Mouse (Mus musculus) midbrain, embryonic 11.5 days (tissue): ENCODE data around the gene Trpm6. TPM values are rescaled to one million over a fixed set of nuclear protein-coding genes. Genes with fewer than 3 reads are reported as not detected.

Experiments
- ATAC-seq: fragments of 200-750 bp; cut with Nextera tagmentation; 2 replicates; pipeline ENCODE4 v1.8.0; 2017; ENCODE audit warnings: moderate TSS enrichment, moderate library complexity; ENCODE audit not compliant: low FRiP score
- DNase-seq: peaks from one replicate; pipeline ENCODE4 v3.0.0; 2015; ENCODE audit warnings: low spot score; ENCODE audit errors: missing footprints
- H3K27ac ChIP-seq: fragments of 300-500 bp; sonication (generic); 2 replicates; pipeline ENCODE4 v1.5.1; 2014; ENCODE audit warnings: low read depth, low read length
- H3K27me3 ChIP-seq: fragments of 300-500 bp; sonication (generic); 2 replicates; pipeline ENCODE4 v1.6.1; 2014; ENCODE audit warnings: mild to moderate bottlenecking, low read length, moderate library complexity, mixed read lengths; ENCODE audit not compliant: control insufficient read depth, insufficient read depth
- H3K36me3 ChIP-seq: fragments of 300-500 bp; sonication (generic); 2 replicates; pipeline ENCODE4 v1.6.1; 2014; ENCODE audit warnings: mild to moderate bottlenecking, low read length, moderate library complexity, mixed read lengths; ENCODE audit not compliant: control insufficient read depth, insufficient read depth
- H3K4me1 ChIP-seq: fragments of 300-500 bp; sonication (generic); 2 replicates; pipeline ENCODE4 v1.6.1; 2014; ENCODE audit warnings: low read length; ENCODE audit not compliant: control insufficient read depth, insufficient read depth
- H3K4me2 ChIP-seq: fragments of 300-500 bp; sonication (generic); 2 replicates; pipeline ENCODE4 v1.6.1; 2014; ENCODE audit warnings: mild to moderate bottlenecking, moderate library complexity
- H3K4me3 ChIP-seq: fragments of 300-500 bp; sonication (generic); 2 replicates; pipeline ENCODE4 v1.5.1; 2014; ENCODE audit warnings: low read depth, low read length
- H3K9ac ChIP-seq: fragments of 300-500 bp; sonication (generic); 2 replicates; pipeline ENCODE4 v1.6.1; 2014; ENCODE audit warnings: low read length
- H3K9me3 ChIP-seq: fragments of 300-500 bp; sonication (generic); 2 replicates; pipeline ENCODE4 v1.6.1; 2016; ENCODE audit warnings: low read length; ENCODE audit not compliant: control insufficient read depth
- whole genome bisulfite sequencing: fragments of 180-500 bp; shearing (Covaris S2); extraction: QIAGEN DNeasy Blood & Tissue Kit; methylation state at CpG from one replicate; pipeline ENCODE4 v1.1.7; 2014; 5-methylcytosine and 5-hydroxymethylcytosine counted together
- polyA plus RNA-seq: library from polyadenylated mRNA; unstranded; fragments of >200 nt; fragmentation: Nextera tagmentation; extraction: Ambion mirVana; gene quantifications from 2 replicates; pipeline ENCODE4 v1.2.1, GENCODE M21; 2014

Trpm6 gene
- polyA plus RNA-seq, 1 experiment from 2014 or later = 0.59 TPM

GRCm38 (mm10) chr19:18890216-18890615, 140.4 kb downstream of the Trpm6 start:
- Histone ChIP-seq H3K4me1 (peaks cover 9% of the 10 kb centered on the region), H3K36me3 (no peaks in the 10 kb centered on the region), H3K9ac (no peak overlapping the region), H3K4me3 (no peak overlapping the region), H3K27me3 (no peaks in the 10 kb centered on the region), H3K9me3 (no peaks in the 10 kb centered on the region), H3K4me2 (no peak overlapping the region), H3K27ac (no peak overlapping the region)
- 79% methylated on average over 4 of the region's 4 CpGs for WGBS
- peak; percentile 83 for DNase-seq
- peak; percentile 39; the same call in 1 of the 2 replicates for ATAC-seq

DNA sequence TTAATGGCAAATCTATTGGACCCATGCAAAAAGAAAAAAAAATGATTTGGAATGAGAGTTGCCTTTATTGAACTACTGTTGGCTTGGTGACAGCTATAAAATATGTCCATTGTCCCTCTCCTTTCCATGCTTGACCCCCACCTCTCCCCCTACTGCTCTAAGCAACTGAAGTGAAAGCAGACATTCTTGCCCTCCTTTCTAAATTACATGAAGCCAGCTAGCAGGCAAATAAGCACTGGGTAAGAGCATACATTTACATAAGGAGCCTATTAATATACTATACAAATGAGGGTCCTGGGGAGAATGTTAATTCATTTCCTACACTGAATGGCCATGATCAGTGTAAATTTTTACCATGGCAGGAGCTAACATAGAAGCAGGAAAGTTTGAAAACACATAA, 148.5 kb downstream of the Trpm6 start:
- Histone ChIP-seq H3K4me3 (no peak overlapping the region), H3K9ac (no peak overlapping the region), H3K27me3 (no peaks in the 10 kb centered on the region), H3K36me3 (no peaks in the 10 kb centered on the region), H3K27ac (no peak overlapping the region), H3K4me1 (0 out of 2 replicates have a peak, but pooled peaks cover 2% of the 10 kb centered on the region), H3K4me2 (no peak overlapping the region), H3K9me3 (no peaks in the 10 kb centered on the region)
- DNase-seq = no peak
- 0 out of 2 replicates have a peak, but pooled peaks have one; percentile 50 for ATAC-seq

DNA sequence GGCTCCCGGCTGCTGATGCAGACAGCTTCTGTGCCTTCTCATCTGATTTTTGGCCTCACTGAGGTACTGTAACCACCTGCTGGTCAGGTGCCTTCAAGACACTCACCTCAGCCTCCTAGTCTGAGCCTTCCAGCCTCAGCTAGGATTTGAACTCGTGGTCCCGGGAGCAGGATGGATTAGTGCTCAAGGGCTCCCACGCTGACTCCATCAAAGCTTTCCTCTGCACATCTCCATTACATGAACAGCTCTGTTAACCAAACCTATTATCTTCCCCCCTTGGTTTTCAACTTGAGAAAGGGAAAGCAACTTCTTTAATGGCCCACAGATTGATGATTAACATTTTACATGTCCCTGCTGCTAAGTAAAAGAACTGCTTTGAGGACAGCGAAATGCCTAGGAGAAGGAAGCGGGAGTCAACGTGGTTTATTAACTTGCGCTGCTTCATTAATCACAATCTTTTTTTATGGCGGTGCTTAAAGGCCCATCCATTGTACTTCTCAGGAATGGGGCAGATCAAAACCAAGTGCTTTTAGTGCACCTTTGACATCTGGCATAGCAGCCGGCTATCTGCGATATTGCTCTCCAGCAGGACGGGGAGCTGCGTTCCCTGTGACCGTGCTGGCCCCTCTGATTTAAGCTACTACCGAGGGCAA, 152.4 kb downstream of the Trpm6 start:
- Histone ChIP-seq H3K27me3 (no peaks in the 10 kb centered on the region), H3K9ac (no peak overlapping the region), H3K4me2 (no peak overlapping the region), H3K9me3 (no peaks in the 10 kb centered on the region), H3K4me1 (0 out of 2 replicates have a peak, but pooled peaks cover 2% of the 10 kb centered on the region), H3K27ac (no peak overlapping the region), H3K36me3 (no peaks in the 10 kb centered on the region), H3K4me3 (no peak overlapping the region)
- ATAC-seq (no peak), DNase-seq (no peak)
- WGBS = 71% methylated on average over 15 of the region's 15 CpGs

GRCm38 (mm10) chr19:18902694-18903067, 152.9 kb downstream of the Trpm6 start:
- WGBS = 87% methylated on average over 6 of the region's 6 CpGs

GRCm38 (mm10) chr19:18905511-18905910, 155.7 kb downstream of the Trpm6 start:
- Histone ChIP-seq H3K9ac (no peak overlapping the region), H3K36me3 (no peaks in the 10 kb centered on the region), H3K9me3 (no peaks in the 10 kb centered on the region), H3K4me3 (no peak overlapping the region), H3K4me1 (0 out of 2 replicates have a peak, but pooled peaks cover 2% of the 10 kb centered on the region), H3K4me2 (no peak overlapping the region), H3K27ac (no peak overlapping the region), H3K27me3 (no peaks in the 10 kb centered on the region)
- no peak for ATAC-seq
- WGBS = 86% methylated on average over 3 of the region's 3 CpGs
- no peak for DNase-seq

More at GRCm38 (mm10) chr19:18902694-18903067, 152.9 kb downstream of the Trpm6 start:
- no peak for DNase-seq
- Histone ChIP-seq H3K9ac (no peak overlapping the region), H3K4me3 (no peak overlapping the region), H3K36me3 (no peaks in the 10 kb centered on the region), H3K4me2 (no peak overlapping the region), H3K27ac (no peak overlapping the region), H3K4me1 (0 out of 2 replicates have a peak, but pooled peaks cover 2% of the 10 kb centered on the region), H3K9me3 (no peaks in the 10 kb centered on the region), H3K27me3 (no peaks in the 10 kb centered on the region)
- ATAC-seq = no peak

DNA sequence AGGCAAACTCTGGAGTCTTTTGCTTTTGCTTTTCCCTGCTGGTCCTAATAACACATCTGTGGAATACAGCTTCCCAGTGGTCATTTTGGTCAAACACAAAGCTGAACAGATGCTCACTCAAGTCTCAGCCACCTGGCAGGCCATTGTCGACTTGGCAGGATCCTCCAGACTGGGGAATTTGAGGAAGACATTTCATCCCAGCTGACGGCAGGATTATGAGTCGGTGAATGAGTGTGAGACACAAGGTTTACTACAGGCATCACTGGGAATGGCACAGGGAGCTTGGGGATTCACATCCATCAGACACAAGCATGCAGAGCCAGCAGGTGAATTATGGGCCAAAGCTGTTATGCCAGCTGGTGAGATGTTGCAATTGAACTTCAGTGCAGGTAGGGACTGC, 159.9 kb downstream of the Trpm6 start:
- H3K9me3 ChIP-seq = no peaks in the 10 kb centered on the region
- ATAC-seq (no peak), DNase-seq (no peak)
- WGBS = 72% methylated on average over 3 of the region's 3 CpGs
- H3K27me3 ChIP-seq = no peaks in the 10 kb centered on the region
- H3K4me2 ChIP-seq = no peak overlapping the region
- no peak overlapping the region for H3K9ac ChIP-seq
- H3K36me3 ChIP-seq = no peaks in the 10 kb centered on the region
- H3K4me1 ChIP-seq = no peaks in the 10 kb centered on the region
- H3K4me3 ChIP-seq = no peak overlapping the region
- H3K27ac ChIP-seq = no peak overlapping the region

- Histone ChIP-seq H3K4me3 (no peak overlapping the region), H3K9ac (no peak overlapping the region), H3K27ac (no peak overlapping the region), H3K9me3 (no peaks in the 10 kb centered on the region), H3K4me1 (no peaks in the 10 kb centered on the region), H3K4me2 (no peak overlapping the region), H3K27me3 (no peaks in the 10 kb centered on the region), H3K36me3 (no peaks in the 10 kb centered on the region)
- DNase-seq = no peak
- ATAC-seq = no peak
These were observed 162.1 kb downstream of the Trpm6 start for GRCm38 (mm10) chr19:18911755-18912340.

GRCm38 (mm10) chr19:18941391-18941790, 191.6 kb downstream of the Trpm6 start:
- no peak for ATAC-seq
- Histone ChIP-seq H3K36me3 (no peaks in the 10 kb centered on the region), H3K4me3 (no peak overlapping the region), H3K4me1 (no peaks in the 10 kb centered on the region), H3K4me2 (no peak overlapping the region), H3K9ac (no peak overlapping the region), H3K27ac (no peak overlapping the region), H3K9me3 (no peaks in the 10 kb centered on the region), H3K27me3 (no peaks in the 10 kb centered on the region)
- 90% methylated on average over 6 of the region's 6 CpGs for WGBS
- no peak for DNase-seq
